Mouse (Mus musculus): Measurements from ENCODE around the gene Arsa.

Arsa gene

DNA sequence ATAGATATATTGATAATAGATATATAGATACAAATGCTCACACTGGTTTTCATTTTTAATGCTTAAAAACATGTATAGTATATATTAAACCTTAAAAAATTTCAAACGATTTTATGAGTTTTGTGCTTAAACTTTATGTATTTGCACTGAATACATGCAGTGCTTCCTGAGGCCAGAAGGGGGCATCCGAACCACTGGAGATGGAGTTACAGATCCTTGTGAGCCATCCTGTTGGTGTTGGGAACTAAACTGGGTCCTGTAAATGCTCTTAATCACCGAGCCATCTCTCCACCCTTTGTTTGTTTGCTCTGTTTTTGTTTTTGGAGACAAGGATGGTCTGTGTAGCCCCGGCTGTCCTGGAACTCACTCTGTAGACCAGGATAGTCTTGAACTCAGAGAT is 17.7 kb upstream of the Arsa start:
- CTCF ChIA-PET, result no interaction called here

DNA sequence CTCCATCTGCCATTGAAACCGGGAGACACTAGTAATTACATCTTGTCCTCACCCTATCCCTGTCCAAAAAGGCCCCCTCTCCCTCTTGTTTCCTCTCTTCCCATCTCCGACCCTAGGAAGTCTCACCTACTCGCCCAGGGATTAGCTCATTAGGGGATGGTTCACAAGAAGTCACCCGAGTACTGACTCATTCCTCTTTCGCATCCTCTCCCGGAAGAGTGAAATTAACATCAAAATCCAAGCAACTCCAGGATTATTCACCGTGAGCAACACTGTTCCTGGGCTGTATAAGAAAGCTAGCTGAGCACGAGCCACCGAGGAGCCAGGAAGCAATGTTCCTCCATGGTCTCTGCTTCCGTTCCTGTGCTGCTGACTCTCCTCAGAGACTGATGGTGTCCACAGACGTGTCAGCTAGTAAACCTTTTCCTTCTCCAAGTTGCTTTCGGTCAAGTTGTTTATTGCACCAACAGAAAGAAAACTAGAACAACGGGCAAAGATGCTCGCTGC is 11.4 kb upstream of the Arsa start:
- CTCF ChIA-PET, result no interaction called here

DNA sequence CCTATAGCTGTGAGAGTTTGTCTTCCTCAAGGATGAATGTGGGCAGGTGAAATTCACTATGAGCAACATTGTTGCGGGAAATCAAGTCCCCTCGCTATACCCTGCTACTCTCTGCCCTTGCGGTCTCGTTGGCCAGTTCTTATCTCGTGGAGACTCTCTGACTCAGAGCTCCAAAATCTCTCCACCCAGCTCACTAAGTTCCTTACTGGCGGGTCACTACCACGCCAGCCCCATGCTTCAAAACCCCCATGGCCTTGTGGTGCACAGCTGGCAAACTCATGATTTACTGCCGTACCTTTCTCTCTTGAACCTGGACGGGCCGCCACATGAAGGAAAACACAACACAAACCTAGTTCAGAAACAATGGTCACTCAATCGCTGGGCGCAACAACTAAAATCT is 11.0 kb upstream of the Arsa start:
- CTCF ChIA-PET, result no interaction called here

DNA sequence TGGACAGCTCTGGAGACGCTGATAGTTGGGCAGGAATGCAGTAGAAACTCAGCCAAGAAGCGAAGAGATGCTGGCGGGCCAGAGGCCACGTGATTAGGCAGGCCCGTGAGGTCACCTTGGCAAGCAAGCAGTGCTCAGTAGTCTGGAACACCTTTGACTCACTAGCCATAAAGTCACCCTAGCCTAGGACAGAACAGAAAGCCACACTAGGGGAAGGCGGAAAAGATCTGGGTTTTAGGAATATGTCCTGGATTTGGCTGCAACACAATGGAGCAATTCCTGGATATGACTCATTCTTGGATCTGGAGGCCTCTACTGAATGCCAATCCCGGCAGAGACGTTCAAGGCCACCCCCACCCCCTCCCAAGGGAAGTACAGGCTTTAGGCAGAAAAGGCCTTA is 3.4 kb upstream of the Arsa start:
- CTCF ChIA-PET, result no interaction called here

DNA sequence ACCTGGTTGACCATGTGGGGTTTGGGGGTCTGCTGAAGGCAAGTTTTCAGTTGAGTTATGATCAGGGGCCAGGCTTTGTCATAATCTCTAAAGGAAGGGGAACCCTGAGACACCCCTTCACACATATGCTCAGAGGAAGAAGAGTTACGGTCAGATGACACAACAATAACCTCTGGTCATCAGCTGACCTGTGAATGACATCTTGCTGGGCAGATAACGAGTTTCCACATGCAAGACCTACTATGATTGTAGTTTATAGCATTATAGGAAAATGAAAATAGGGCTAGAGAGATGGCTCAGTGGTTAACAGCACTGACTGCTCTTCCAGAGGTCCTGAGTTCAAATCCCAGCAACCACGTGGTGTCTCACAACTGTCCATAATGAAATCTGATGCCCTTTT is 1.4 kb upstream of the Arsa start:
- CTCF ChIA-PET, result no interaction called here

DNA sequence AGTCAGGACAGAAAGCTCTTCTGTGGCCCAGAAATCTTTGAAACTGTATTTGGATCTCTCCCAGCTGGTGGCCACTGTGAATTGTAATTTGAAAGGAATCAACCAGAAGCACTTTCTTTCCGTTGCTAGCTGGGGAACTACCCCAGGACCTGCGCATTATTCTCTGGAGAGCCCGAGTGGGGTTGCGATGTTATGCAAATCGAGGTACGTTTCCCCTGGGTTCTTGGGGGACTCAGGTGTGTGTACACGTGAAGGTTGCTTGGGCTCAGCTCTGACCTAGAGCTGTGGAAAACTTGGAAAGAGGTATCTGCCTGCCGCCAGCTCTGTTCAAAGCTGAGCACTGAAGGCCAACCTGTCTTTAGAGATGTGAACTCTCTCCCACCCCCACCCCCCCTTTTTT is 581 bp upstream of the Arsa start:
- CTCF ChIA-PET, result interaction anchor here (0.7 kb wide), 1 partner anchor 14 kb away, joined by 3 read pairs; no protein-coding TSS in a partner anchor

DNA sequence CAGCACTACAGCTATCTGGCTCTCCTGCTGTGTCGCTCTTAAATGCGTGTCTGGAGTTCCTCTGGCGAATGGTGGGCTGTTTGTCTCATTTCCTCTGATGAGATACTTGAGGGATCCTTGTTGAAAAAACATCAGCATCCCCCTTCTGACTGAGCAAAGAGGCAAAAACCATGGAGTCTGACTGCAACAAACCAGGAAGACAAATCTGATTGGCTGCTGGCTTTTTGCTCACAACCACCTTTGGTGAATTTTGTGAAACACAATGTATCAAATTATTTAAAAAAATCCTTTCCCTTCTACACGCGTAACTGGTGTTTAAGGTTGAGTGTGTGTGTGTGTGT is 780 bp downstream of the Arsa start:
- CTCF ChIA-PET, result interaction anchor here (0.7 to 0.9 kb wide), 2 partner anchors 11 to 104 kb away, joined by 4 read pairs; no protein-coding TSS in a partner anchor

DNA sequence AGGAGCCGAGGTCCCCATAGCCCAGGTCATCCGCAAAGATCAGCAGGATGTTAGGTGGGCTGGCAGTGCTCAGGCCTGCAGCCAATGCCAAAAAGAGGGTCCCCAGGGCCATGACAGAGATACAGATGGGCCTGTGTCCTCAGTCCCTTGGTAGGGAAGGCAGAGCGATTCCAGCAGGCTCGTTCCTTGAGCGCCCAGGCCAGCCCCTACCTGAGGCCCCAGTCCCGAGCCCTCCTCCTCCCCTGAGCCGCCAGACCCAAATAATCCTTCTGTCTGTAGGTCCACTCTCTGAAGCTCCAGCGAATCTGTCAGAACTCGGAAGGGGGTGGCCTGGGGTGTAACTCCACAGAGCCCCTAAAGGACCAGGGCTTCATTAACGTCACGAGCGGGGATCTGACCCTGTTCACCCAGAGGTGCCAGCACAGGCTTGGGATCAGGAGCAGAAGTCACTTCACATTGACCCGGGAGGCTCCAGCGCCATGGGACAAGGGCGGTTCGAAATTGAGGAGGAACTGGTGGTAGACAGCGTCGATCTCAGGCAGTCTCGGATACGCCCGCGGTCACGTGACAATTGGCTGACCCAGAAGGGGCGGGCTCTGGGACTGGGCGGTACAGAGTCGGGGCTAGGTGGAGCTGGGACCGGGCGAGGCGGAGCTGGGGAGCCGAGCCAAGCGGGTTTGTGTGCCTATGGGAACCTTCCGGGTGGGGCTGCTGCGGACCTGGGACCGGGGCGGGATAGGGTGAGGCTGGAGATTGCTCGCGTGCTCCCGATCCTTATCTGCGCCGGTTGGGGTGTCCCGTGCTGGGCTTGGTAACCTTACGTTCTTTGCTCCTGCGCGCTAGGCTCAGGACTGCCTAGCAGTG is 1.4 kb downstream of the Arsa start:
- CTCF ChIA-PET, result interaction anchor here (0.7 to 0.9 kb wide), 2 partner anchors 10 to 103 kb away, joined by 4 read pairs; no protein-coding TSS in a partner anchor

DNA sequence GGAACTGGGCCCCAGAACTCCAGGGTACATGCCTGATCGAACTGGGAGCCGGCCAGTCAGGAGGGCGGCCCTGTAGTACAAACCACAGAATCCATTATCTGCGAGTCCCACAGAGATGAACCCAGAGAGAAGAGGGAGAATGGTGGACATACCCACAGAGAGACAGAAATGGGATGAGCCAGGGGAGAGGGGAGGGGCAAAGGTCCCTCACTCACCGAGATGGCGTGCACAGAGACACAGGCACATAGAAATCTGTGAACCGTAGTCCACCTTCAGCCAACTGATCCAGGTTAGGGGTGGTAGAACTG is 2.0 kb downstream of the Arsa start:
- CTCF ChIA-PET, result no interaction called here

DNA sequence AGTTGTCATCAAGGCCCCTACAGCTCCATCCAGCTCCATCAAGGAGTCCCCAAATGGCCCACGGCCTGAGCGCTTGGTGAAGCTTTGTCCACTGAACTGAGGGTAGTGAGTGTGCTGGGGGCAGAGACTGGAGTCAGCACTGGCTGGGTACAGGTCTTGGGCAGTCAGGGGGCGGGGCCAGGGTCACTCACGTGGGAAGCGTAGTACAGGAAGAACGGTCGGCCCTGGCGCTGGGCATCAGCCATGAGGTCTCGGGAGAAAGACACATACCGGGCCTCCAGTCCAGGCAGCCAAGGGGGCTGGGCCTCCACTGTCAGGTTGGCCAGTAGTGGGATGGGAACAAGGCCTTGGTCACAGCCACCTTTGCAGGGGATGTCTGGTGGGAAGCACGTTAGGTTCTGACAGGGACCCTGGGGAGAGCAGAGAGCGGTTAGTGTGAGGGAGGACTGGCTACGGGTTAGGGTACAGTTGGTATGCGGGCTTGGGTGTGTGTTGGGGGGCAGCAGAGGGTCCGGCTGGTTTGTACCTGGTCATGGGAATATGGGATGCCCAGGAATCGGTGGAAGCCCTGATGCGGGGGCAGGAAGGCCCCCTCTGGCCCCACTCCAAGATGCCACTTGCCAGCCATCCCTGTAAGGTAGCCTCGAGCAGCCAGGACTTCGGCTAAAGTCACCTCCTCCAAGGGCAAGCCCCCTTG is 2.5 kb downstream of the Arsa start:
- CTCF ChIA-PET, result no interaction called here

DNA sequence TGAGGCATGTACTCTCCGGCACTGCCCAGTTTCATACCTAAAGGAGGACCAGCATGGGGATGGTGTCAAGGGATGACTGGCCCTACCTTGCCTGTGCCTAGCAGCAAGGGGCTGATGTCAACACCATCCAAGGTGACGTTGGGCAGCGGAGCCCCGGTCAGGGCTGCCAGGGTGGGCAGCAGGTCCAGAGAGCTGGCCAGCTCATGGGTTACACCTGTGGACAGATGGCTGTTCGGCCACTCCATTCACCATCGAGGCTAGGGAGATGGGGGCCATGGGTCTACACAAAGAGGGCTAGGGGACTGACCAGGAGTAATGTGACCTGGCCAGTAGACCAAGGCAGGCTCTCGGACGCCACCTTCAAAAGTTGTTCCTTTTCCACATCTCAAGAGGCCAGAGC is 3.3 kb downstream of the Arsa start:
- CTCF ChIA-PET, result no interaction called here

DNA sequence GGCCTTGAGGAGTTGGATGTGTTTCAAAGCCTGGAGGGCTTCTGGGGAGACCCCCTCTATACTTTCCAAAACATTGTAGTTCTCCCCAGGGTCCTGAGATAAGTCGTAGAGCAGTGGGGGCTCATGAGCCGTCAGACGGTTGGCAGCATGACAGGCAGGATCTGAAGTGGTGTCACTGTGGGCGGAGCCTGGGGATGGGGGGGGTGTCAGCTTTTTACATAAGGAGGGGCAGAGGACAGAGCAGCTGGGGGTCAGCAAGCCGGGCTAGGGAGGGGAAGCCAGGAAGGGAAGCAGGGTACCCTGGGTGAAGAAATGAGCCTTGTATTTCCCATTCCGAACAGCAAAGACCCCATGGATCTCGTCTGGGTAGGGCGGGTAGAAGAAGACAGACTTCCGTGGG is 3.9 kb downstream of the Arsa start:
- CTCF ChIA-PET, result no interaction called here

DNA sequence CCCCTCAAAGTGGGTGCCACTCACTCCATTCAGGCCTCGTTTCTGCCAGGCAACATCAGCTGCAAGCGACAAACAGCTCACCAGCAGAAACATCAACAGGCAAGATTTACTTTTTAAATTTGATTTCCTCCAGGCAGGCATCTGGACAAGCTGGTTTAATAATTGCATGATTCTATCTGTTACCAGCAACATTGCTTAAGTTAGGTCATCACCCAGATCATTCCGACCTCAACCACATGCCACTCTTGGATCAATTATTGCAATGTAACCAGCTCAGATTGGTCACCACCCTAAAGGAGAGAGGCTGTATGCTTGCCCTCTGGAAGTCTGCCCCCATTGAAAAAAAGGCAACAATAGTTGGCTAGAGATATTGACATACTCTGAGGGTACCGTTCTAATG is 5.7 kb downstream of the Arsa start:
- CTCF ChIA-PET, result no interaction called here

DNA sequence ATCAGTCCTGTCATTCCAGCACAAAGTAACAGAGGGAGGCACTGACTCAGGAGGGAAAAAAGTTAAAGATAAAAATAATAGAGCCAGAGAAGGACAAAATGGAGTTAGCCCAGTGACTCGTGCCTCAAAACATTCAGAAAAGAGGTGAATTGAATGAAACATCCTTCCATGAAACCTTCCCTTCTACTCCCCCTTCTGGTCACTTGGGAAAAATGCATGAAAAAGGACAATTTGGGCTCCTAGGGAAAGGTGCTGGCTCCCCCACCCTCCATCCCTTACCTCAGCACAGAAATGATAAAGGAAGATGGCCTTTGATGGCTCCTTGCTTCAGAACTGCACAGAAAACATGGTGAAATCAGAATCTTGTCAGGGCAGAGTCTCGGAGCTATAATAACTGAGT is 8.6 kb downstream of the Arsa start:
- CTCF ChIA-PET, result no interaction called here

DNA sequence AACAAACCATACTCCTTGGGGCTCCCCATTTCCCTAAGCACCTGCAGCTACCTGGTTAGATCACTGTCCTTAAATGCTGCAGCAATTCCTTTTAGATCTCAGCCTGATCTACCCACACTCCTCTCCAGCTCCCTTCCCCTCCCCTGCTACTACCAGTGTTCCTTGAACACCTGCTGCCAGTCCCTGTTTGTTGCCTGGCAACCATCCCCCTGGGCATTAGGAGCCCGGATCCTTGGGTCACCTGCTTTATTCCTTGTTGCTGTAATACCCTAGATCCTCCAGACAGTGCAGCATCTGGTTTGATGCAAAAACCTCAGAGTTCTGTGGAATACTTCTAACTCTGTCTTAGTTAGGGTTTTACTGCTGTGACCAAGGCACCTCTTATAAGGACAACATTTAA is 12.2 kb downstream of the Arsa start:
- CTCF ChIA-PET, result interaction anchor here (1.0 kb wide), 1 partner anchor 12 kb away, joined by 4 read pairs; no protein-coding TSS in a partner anchor

DNA sequence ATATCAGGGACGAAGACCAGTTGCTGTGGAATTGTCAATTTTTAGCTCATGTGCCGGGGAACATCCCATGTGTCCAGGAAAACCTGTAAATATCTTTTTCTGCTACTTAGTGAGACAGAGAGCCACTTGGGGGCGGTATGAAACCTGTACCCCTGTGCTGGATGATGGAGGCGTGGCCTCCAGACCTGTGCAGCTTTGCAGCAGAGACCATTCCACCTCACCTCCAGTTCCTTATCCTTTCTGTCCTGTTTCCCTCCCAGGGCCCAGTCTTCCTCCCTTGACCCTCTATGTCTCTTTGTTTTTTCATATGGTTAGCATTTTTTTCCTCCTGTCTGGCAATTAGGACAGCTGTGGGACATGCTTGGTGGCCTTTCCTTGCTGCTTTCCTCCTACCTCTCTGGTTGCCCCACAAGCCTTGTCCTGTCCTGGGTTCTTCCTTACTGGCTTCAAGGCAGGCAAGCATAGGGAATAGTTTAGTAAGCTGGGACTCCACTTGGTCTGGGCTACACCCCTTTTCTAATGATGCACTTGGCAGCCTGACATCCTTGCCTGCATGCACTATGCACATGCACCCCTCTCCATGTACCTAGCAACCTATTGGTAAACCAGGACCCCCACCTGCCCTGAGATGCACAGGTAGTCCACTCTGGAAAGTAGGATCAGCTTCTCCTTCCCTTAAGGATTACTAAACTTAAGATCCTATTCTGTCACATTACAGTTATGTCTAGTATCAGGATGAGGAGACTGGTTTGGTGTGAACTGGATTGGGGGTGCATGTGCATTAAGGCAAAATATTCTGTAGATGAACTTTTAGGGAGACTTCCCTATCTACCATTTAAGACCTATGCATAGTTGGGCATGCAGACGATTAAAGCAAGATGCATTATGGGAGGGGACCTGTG is 13.6 kb downstream of the Arsa start:
- CTCF ChIA-PET, result no interaction called here

DNA sequence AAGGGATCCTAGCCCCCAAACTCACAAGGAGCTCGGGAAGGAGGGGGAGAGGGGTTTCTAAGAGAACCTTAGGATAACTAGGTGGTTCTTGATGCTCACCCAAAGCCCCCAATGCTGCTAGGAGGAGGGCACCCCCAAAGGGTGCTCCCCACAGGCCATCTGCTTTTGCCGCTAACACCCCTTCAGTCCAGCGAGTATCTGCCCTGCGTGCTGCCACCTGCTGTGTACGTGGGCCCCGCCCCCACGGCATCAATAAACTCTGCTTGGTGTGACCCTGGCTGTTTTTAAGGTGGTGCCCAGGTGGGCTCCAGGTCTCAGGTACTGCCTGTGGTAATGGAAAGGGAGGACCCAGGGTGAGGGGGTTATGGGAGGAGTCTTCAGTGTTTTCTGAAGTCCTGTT is 15.0 kb downstream of the Arsa start:
- CTCF ChIA-PET, result no interaction called here

DNA sequence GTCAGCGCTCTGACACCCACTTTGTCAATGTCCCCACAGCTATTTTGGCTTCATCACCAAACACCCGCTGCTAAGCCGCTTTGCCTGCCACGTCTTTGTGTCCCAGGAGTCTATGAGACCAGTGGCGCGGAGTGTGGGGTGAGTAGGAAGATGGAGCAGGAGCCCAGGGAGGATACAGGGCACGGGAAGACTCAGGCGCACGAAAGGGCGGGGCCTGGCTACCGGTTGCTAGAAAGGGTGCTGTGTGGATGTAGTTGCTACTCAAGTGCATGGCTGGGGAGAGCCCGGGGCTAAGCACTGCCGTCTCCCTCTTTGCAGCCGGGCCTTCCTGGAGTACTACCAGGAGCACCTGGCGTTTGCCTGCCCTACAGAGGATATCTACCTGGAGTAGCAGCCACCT is 15.9 kb downstream of the Arsa start:
- CTCF ChIA-PET, result no interaction called here

DNA sequence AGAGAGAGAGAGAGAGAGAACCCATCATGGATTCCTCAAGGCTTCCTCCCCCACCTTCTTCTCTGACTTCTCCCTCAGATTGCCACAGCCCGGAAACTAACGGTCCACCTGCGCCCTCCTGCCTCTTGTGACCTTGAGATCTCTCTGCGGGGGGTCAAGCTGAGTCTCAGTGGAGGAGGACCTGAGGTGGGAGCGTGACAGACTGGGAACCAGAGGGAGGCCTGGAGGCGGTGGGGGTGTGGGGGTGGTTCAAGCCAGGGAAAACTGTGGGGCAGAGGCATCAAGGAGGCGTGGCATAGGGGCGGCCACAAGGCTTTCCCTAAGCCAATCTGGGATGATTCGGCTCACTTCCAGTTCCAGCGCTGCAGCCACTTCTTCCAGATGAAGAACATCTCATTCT is 16.9 kb downstream of the Arsa start:
- CTCF ChIA-PET, result no interaction called here

DNA sequence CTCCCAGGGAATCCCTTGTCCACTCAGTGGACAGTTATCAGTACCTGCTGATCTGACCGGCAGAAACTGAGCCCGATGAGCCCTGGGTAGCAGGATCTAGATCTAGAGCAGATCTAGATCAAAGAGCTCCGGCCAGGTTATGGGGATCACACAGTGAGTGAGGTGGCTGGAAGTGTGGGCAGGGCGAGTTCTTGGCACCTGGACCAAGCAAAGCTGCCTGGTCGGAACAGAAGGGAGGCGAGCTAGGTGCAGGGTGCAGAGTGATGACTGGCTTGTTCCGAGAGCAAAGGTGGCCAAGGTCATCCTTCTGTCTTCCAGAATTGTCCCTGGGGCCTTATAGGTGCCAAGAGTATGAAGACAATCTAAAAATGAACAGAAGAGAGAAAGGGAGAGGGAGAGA is 17.4 kb downstream of the Arsa start:
- CTCF ChIA-PET, result no interaction called here

DNA sequence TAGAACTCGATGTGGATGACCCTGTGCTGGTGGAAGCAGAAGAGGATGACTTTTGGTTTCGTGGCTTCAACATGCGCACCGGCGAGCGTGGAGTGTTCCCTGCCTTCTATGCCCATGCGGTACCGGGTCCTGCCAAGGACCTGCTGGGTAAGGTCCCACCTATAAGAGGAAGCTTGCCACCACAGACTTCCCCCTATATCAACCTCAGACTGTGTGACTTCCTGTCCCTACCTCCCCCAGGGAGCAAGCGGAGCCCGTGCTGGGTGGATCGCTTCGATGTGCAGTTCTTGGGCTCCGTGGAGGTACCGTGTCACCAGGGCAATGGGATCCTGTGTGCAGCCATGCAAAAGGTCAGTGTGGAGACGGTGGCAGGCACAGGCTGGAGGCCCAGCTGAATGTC is 18.3 kb downstream of the Arsa start:
- CTCF ChIA-PET, result no interaction called here

DNA sequence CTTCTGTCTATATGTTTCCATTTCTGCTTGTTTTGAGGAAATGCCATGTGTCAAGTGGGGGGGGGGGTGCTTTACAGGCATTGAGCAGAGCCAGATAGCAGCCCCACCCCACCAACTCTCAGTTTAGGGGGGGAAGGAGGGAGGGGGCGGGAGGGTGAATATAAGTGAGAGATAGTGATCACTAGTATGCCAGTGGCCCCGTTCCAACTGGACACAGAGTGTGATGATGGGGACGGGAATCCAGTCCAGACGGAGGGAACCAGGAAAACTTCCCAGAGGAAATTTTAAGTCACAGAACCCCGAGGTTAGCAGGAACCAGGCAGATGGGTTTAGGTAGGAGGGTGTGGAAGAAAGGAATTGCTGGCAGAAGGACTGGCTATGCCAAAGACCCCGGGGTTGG is 21.6 kb downstream of the Arsa start:
- CTCF ChIA-PET, result no interaction called here

DNA sequence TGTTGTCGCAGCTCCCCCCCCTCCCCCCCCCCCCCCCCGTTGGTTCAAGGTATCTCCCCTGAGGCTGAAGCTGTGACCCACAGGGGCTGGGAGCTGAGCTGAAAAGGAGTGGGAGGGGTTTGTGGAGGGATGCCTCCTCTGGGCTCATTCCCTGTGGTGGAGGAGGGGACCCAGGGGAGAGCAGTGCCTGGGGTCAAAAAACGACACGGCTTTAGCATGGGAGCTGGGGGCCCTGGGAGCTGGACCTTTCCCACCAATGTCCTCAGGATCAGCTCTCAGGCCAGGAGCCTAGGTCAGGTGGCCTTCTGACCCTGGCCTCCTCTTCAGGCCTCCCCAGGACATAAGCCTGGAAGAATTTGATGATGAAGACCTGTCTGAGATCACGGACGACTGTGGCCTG is 22.4 kb downstream of the Arsa start:
- CTCF ChIA-PET, result no interaction called here
